Mouse (Mus musculus): ENCODE data around the gene B3galt1. TPM values are rescaled to one million over a fixed set of nuclear protein-coding genes. Genes with fewer than 3 reads are reported as not detected.

The B3galt1 gene
- total RNA-seq, 2 experiments from 2014 or later = not detected

DNA sequence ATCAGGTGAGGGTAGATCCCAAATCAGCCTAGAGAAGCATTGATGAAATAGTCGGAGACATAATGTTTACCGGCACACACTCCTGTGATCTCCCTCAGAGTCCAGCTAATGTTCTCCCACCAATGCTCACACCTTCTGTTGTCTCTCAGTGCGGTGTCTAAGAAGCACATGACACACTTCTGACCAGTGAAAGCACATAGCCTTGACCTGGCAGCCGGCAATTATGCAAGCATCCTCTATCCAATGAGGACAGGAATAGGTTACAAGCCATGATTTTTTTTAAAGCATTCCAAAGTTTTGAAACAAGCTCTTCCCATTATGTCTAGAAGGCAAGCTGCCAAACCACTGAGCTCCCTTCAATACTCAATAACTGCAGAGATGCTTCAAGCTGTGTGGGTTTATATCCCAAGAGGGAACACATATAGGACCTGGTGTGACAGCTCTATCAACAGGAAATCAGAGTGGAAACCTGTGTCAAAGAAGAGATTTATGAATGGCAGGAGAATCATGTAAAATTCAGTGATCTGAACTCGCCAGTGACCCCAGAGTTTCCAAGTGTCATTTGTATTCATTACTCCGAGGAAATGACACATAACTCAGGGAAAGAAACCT, 456.0 kb downstream of the B3galt1 start:
- ATAC-seq (replicated peaks; ENCODE audit: poor library complexity, severe bottlenecking) = no peak

GRCm38 (mm10) chr2:68028811-68029210, 463.1 kb downstream of the B3galt1 start:
- ATAC-seq (replicated peaks; ENCODE audit: poor library complexity, severe bottlenecking) = no peak

DNA sequence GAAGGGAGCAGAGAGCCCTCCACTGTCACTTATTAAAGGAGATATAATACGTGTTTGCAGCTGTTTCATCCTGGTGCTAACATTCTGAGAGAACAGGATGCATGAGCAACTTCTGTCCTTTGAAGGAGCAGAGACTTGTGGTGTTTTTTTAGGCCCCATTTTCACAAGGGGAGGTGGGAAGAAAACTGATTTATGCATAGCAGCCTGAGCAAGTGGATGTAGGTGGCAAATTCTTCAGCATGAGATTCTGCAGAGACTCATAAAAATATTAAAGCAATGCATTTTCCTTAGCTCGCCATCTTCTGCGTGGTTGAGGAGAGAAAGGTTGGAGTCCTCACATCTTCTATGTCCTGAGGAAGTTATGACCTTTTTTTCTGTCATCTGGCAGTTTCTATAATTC, 469.0 kb downstream of the B3galt1 start:
- ATAC-seq (replicated peaks; ENCODE audit: poor library complexity, severe bottlenecking) = no peak

DNA sequence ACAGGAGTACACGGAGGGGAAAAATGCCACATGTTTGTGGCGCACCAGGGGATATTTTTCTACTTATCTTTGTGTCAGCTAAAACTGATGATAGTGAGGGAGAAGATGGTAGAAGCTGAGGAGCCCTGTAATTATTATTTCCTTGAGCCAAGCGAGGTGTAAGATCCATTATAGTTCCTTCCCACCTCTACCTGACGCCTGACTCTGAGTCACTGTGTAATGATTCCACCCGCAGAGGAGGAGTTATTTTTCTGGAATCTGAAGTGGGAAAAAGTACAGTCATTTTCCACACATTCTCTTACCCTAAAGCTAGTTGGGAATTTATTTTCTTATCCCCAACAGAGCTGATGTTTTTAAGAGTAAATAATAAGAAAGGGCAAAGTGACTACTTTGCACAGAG, 475.1 kb downstream of the B3galt1 start:
- no peak for ATAC-seq (replicated peaks; ENCODE audit: poor library complexity, severe bottlenecking)

GRCm38 (mm10) chr2:68052481-68052880, 486.8 kb downstream of the B3galt1 start:
- ATAC-seq (replicated peaks; ENCODE audit: poor library complexity, severe bottlenecking) = no peak

GRCm38 (mm10) chr2:68053243-68053642, 487.6 kb downstream of the B3galt1 start:
- no peak for ATAC-seq (replicated peaks; ENCODE audit: poor library complexity, severe bottlenecking)

GRCm38 (mm10) chr2:68061341-68061740, 495.7 kb downstream of the B3galt1 start:
- no peak for ATAC-seq (replicated peaks; ENCODE audit: poor library complexity, severe bottlenecking)

- no peak for ATAC-seq (replicated peaks; ENCODE audit: poor library complexity, severe bottlenecking)
These were observed 514.0 kb downstream of the B3galt1 start for GRCm38 (mm10) chr2:68079426-68080360.

GRCm38 (mm10) chr2:68080872-68081280, 515.2 kb downstream of the B3galt1 start:
- no peak for ATAC-seq (replicated peaks; ENCODE audit: poor library complexity, severe bottlenecking)

GRCm38 (mm10) chr2:68084483-68084882, 518.8 kb downstream of the B3galt1 start:
- no peak for ATAC-seq (replicated peaks; ENCODE audit: poor library complexity, severe bottlenecking)

- no peak for ATAC-seq (replicated peaks; ENCODE audit: poor library complexity, severe bottlenecking)
These were observed 520.4 kb downstream of the B3galt1 start for GRCm38 (mm10) chr2:68086101-68086500.

DNA sequence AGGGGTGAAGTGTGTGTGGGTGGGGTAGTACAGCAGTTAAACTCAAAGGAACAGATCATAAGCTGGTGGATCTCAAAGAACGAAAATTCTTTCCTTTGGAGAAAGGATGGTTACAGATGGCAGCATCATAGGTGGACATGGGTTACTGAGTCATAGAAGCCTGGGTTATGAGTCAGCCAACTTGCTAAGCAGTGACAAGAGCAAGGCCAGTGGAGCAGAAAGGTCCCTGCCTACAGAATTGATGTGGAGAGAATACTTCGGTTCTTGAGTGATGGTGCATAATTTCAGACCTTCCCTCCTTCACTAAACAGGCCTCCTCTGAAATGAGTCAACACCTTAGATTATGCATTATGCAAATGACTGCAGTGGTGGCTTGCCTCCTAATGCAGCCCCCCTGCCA, 525.9 kb downstream of the B3galt1 start:
- no peak for ATAC-seq (replicated peaks; ENCODE audit: poor library complexity, severe bottlenecking)

- no peak for ATAC-seq (replicated peaks; ENCODE audit: poor library complexity, severe bottlenecking)
These were observed 539.0 kb downstream of the B3galt1 start for GRCm38 (mm10) chr2:68104641-68105040.

DNA sequence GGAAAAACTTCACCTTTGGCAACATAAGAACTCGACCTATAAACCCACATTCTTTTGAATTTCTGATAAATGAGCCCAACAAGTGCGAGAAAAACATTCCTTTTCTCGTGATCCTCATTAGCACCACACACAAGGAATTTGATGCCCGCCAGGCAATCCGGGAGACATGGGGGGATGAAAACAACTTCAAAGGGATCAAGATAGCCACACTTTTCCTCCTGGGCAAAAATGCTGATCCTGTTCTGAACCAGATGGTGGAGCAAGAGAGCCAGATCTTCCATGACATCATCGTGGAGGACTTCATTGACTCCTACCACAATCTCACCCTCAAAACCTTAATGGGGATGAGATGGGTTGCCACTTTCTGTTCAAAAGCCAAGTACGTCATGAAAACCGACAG, 552.4 kb downstream of the B3galt1 start:
- peak; percentile 44; the same call in 1 of the 2 replicates for ATAC-seq (replicated peaks; ENCODE audit: poor library complexity, severe bottlenecking)

- ATAC-seq (replicated peaks; ENCODE audit: poor library complexity, severe bottlenecking) = no peak
These were observed 559.1 kb downstream of the B3galt1 start for GRCm38 (mm10) chr2:68124751-68125150.

GRCm38 (mm10) chr2:68141094-68141493, 575.4 kb downstream of the B3galt1 start:
- ATAC-seq (replicated peaks; ENCODE audit: poor library complexity, severe bottlenecking) = no peak

DNA sequence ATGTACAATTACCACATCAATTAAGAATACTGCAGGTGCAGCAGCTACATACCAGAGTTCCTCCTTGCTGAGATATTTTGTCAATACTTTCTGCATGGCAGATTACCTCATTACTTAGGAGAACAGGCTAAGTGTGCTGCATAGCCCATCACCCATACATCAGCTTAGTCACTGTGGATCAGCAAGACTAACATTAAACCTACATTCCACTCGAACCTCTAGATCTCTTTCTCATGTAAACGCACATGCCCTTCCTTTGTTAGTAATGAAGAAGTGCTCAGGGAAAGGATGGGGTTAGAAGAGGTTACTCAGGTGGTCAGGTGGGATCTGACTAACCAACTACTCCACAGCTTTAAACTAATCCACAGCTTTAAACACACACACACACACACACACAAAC, 577.6 kb downstream of the B3galt1 start:
- ATAC-seq (replicated peaks; ENCODE audit: poor library complexity, severe bottlenecking) = no peak

DNA sequence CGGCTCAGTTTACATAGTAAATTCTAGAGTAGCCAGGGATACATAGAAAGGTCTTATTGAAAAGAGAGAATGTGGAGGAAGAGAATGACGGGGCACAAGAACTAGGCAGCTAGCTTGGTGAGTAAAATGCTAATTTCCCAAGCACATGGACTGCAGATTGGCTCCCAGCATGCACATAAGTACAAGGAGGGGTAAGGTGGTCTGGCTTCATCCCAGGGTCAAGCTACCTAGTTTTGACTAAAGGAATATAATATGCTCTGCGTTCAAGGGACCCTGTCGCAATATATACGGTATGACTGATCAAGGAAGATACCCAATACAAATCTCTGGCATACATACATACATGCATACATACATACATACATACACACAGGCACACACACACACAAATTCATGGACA, 594.1 kb downstream of the B3galt1 start:
- no peak for ATAC-seq (replicated peaks; ENCODE audit: poor library complexity, severe bottlenecking)

GRCm38 (mm10) chr2:68160566-68160965, 594.9 kb downstream of the B3galt1 start:
- no peak for ATAC-seq (replicated peaks; ENCODE audit: poor library complexity, severe bottlenecking)

GRCm38 (mm10) chr2:68162012-68162411, 596.3 kb downstream of the B3galt1 start:
- no peak for ATAC-seq (replicated peaks; ENCODE audit: poor library complexity, severe bottlenecking)

DNA sequence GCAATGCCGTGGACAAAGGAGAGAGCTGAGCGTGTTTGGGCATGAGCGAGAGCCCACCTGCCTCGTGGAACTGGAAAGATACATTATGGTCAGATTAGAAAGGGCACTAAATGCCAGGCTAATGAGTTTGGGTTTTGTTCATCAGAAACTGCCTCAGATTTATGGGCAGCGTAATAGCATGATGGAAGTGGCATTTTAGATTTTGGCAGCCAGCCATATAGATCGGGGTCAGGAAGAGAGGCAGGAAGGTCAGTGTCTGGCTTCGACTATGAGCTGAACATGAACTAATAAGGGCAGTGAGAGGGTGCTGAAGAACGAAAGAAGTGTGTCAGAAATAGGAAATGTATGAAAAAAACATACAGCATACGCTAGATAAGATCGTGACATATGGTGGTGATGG, 605.6 kb downstream of the B3galt1 start:
- no peak for ATAC-seq (replicated peaks; ENCODE audit: poor library complexity, severe bottlenecking)
